Mouse (Mus musculus) liver, postnatal 0 days (tissue): ENCODE results near the gene Ubr4.

Experiments
- CTCF ChIP-seq: sonication (generic); IDR thresholded peaks from 2 replicates; pipeline ENCODE4 v1.5.1; 2016; ENCODE audit warnings: antibody characterized with exemption, low read depth
- EP300 ChIP-seq: IDR thresholded peaks from 2 replicates; pipeline ENCODE4 v1.6.1; 2016; ENCODE audit warnings: antibody characterized with exemption, low read depth, mild to moderate bottlenecking

DNA sequence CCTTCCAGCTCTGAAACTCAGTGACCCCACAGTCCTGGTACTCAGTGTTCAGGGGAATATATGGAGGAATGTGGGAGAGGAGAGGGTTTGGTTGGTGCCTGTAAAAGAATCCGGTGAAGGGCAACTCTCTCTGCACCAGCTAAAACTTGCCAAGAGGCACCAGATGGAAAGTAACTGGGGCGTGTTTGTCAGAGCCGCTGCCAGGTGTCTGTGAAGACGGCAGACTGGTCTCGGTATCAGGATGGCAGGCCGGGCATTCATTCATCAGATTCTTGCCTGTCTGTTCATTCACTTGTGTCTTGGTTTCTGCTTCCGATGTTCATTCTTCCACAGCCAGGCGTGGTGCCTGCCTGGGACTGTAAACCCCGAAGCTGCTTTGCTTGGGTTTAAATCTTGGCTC is 184.3 kb downstream of the Ubr4 start:
- TF ChIP-seq CTCF (no peak), EP300 (no peak)
